Mouse (Mus musculus) spleen, embryonic (tissue): Measurements from ENCODE around the gene Spns2.

ENCODE experiments used
- CTCF ChIA-PET: fragments of 350-600 bp; sonication (Branson Sonifier 250); formaldehyde crosslinking; loops from one replicate; lab custom pipeline; 2022; lab: Charles Lee

Spns2 gene

DNA sequence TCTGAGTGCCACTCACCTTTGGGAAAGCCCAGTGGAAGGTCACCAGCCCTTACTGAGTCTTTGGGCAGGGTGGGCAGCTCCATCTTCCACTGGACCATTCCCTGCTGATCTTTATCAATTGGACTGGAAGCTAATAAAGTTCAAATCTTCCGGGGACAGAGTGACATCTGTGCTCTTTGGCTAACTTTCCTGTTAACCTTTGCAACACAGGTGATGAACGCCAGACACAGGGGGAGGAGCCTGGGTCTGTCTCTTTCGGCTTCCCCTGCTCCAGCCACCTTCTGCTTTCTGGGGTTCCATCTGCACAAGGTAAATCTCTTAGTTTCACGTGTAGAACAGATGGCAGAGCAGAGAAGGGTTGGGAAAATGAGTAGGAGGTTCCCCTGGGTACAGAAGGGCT, 51.3 kb downstream of the Spns2 start:
- CTCF ChIA-PET = no interaction called here

DNA sequence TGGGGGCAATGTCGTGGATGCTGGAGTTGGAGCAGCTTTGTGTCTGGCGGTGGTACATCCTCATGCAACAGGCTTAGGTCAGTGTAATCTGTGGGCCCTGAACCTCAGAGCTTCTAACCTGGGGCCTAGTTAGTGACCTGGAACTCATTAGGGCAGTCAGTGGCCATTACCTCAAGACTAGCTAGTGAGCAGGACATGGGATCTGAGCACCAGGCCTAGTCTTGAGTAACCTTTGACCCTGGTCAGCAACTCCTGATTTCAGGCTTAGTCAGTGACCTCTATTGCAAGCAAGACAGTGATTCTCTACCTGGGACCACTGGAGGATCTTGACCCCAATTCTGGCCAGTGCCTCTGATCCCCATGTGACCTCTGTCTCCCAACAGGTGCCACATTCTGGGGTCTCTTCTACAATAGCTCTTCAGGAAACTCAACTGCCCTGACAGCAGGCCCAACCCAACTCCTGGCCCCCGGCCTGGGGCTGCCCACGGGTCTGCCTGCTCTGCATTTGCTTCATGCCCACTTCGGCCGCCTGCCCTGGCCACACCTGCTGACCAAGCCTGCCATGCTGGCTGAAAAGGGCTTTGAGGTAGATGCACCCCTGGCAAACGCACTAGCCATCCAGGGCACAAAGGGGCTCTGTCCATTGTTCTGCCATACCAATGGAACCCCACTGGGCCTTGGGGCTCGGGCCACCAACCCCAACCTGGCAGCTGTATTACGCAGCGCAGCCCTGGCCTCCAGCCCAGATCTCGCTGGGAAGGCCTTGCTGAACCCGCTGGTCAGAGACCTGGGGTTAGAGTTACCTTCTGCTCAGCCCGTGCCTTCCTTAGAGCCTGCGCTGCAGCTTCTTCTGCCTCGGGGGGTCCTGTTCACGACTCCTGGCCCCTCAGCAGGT, 52.7 kb downstream of the Spns2 start:
- CTCF ChIA-PET = no interaction called here

DNA sequence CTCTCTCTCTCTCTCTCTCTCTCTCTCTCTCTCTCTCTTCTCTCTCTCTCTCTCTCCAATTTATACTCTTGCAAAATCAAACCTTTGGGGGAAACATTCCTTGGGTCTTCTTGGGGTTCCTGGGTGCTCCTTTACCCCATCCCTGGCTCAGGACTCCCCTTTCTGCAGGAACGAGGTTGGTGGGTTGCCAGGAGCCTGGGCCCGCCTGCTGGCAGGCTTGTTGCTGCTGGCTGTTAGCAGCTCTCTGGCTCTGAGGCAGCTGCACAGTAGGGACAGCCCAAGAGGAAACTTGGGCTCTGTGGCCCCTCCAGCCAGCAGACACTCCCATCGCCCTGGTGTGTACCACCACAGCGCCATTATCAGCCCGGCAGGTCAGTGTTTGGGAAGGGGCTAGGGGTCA, 53.4 kb downstream of the Spns2 start:
- CTCF ChIA-PET = interaction anchor here (1.1 kb wide), 1 partner anchor 96 kb away, joined by 4 read pairs; no protein-coding TSS in a partner anchor

DNA sequence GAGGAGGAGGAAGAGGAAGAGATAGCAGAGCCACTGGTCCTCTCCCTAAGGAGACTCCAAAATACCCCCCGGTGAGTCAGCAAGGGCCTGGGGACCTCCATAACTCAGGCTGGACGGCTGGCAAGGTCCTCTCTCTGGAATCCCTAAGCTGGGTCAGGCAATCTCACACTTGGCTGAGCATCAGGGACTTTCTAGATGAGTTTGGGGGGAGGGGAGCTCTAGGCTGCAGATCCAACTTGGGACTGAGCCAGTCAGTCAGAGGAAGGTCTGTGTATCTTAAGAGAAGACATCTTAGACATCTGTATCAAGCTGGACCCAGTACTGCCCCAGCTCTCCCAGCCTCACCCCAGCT, 54.0 kb downstream of the Spns2 start:
- CTCF ChIA-PET = interaction anchor here (1.1 kb wide), 1 partner anchor 95 kb away, joined by 4 read pairs; no protein-coding TSS in a partner anchor

DNA sequence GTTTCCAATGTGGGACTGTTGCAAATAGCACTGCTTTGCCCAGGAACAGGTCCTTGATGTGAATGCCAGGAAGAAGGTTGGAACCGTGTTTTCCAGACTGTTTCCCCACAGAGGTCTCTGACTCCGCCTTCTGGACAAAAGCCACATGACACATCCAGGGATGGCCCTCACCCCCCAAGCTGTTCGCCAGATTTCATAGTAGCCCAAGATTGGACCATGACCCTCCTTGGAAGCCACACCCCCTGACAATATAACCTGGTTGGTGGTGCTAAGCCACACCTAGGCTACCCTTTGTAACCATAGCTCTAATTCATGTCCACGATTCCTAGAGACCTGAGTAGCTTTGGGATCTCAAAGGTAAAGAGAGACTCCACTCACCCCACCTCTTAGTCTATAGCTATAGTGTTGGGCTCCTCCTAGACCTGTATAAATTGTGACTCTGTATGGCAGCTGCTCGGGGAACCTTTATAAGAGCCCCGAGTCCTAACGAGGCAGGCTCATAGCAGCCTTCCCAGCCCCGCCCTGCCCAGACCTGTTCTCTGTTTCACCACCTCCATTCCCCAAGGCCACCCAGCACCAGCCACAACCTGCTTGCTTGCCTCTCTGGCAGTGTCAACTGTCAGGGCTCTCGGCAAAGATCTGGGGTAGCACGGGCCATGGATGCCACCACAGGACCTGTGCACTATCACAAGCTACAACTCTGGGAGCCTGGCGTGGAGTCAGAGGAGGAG, 54.6 kb downstream of the Spns2 start, which contains the start of gene Ggt6:
Gene Ggt6, plus strand, starts transcription at position 564 of the 731 bp plus-strand sequence.
- CTCF ChIA-PET = interaction anchor here (1.1 kb wide), 1 partner anchor 95 kb away, joined by 4 read pairs; no protein-coding TSS in a partner anchor

DNA sequence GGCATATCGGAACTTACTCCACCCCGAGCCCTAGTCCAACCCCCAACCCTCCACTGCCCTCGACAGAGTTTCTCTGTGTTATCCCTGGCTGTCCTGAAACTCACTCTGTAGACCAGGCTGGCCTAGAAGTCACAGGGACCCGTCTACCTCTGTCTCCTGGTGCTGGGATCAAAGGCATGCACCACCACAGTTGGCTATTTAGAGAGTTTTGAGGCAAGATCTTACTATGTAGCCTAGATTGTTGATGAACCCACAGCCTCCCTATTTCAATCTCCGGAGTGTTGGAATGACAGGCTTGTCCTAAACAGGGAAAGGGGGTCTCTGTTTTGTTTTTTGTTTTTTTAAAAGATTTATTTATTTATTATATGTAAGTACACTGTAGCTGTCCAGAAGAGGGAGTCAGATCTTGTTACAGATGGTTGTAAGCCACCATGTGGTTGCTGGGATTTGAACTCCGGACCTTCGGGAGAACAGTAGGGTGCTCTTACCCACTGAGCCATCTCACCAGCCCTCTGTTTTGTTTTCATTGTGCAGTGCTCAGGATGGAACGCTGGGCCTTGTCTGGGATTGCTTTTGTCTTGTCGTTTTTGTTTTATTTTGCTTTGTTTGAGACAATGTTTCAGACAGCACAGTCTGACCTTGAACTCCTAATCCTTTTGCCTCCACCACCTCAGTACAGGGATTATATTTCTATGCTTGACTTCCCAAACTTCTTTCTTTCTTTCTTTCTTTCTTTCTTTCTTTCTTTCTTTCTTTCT, 59.2 kb downstream of the Spns2 start:
- CTCF ChIA-PET = interaction anchor here (0.6 to 1.0 kb wide), 2 partner anchors 9 to 777 kb away, joined by 3 to 5 read pairs; no protein-coding TSS in a partner anchor

DNA sequence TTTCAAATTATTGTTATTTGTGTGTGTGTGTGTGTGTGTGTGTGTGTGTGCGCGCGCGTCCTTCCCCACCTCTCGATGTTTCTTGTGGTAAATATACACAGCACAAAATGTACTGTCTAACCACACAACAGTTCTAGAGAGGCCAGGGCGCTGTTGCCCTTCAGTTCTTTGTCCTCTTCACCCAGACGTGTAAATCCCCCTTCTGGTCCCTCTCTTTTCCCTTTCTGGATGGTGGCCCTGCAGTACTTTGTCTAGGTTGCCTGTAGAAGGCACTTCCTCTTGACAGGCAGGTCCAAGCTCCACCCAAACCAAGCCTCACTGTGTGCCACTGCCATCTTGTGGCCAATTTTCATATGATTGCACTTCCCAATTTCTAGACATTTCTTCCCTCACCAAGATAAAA, 60.4 kb downstream of the Spns2 start:
- CTCF ChIA-PET = interaction anchor here (1.0 kb wide), 1 partner anchor 10 kb away, joined by 3 read pairs; no protein-coding TSS in a partner anchor

DNA sequence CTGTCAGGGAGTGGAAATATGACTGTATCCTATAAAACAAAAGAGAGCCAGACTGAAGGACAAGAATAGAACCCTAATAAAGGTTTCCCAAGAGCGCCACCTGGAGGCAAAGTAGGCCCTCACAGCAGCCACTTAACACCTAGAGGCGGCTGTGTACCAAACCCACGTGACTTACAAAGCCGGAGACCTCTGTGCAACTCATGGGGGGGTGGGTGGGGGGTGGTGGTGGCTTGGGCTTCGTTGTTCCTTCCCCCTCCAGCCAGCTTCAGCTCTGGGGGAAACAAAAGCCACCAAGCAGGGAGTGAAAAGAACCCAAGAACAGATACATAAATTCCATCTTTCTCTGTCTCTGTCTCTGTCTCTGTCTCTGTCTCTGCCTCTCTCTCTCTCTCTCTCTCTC, 61.0 kb downstream of the Spns2 start:
- CTCF ChIA-PET = interaction anchor here (0.7 kb wide), 1 partner anchor 67 kb away, joined by 3 read pairs; no protein-coding TSS in a partner anchor

DNA sequence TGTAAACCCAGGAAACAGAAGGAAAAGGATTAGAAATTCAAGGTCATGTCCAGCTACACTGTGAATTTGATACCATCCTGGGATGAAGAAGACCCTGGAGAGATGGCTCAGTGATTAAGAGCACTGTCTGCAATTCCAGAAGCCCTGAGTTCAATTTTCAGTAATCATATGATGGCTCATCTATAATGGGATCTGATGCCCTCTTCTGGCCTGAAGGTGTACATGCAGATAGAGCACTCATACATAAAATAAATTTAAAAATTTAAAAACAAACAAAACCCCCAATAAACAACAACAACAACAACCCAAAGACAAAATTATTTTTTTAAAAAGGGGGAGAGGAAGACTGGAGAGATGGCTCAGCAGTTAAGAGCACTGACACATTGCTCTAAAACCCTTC, 62.8 kb downstream of the Spns2 start:
- CTCF ChIA-PET = interaction anchor here (1.0 kb wide), 1 partner anchor 83 kb away, joined by 3 read pairs; no protein-coding TSS in a partner anchor

DNA sequence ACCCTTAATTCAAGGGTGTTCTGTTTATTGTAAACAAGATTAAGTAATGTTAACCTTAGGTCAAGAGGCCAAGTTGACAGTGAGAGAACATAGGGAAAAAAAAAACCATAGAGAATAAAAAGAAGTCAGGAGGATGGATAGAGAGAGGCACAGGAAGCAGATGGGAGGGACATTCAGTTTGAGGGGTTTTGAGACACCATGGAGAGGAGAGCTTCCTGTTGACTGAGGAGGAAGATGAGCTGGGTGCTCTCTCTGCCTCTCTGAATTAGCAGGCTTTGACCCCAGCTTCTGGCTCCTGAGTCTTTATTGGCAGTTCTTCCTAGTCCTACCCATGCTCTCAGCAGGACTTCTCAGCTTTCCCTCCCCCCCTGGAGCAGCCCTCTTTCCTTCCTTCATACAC, 64.5 kb downstream of the Spns2 start:
- CTCF ChIA-PET = no interaction called here

DNA sequence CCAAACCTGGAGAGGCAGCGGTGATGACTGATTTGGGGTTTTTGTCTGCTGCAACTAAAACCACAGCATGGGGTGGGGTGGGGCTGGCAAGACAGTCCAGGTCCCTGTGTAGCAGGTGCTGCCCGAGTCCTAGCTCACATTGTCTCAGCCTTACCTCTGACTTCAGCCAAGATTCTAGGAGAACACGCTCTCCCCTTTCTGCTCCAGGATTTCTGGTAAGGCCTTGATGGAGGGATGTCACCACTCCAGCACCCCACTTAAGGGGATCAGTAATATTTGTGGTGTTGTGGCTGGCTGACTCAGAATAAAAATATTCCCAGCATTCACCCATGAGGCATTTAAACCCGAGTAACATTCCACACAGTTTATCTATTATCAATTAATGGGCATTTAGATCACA, 66.0 kb downstream of the Spns2 start:
- CTCF ChIA-PET = no interaction called here

DNA sequence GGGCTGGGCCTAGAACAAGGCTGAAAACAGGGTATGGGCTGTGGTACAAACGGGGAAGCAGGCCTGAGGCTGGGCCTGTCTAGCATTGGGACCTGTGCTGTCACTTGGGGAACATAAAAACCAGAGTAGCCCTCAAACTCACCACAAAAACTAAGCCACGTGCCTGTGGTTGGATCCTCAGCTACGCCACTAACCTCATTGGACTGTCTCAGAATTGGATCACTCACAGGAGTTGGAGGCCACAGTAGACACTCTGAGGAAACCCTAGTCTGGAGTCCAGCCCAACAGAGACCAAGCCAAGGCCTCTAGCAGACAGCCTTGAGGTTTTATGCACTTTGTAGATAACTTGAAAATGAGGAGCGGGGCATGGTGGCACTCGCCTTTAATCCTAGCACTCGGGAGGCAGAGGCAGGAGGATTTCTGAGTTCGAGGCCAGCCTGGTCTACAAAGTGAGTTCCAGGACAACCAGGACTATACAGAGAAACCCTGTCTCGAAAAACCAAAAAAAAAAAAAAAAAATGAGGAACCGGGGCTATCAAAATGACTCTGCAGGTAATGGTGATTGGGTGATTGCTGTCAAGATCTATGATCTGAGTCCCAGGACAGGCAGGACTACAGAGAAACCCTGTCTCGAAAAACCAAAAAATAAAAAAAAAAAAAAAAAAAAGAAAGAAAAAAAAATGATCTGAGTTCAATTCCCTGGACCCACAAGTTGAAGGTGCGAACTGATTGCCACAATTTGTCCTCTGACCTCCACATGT, 68.0 kb downstream of the Spns2 start:
- CTCF ChIA-PET = no interaction called here

DNA sequence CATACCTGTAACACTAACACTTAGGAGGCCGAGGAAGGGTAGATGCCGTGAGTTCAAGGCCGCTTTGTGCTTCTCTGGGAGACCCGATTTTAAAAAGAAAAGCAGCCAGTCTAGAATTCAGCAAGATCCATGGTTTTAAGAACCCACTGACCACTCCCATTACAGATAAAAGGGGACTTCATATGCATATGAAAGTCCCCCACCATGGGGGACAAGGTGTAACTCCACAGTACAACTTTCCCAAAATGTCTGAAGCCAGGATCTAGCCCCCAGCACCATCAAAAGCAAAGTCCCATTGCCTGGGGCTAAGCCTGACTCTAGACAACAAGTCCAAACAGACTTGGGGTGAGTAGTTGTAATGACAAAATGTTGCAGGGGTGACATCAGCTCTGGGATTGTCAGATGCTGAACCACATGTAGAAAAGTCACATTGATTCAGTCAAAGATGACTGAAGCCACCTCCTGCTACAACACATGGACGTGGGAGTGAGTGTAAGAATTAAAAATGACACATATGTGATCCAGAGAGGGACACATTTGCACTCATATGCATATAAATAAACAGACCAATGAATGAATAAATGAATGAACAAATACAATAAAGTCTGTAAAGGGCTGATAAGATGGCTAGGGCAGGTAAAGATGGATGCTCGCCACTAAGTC, 69.1 kb downstream of the Spns2 start:
- CTCF ChIA-PET = no interaction called here

DNA sequence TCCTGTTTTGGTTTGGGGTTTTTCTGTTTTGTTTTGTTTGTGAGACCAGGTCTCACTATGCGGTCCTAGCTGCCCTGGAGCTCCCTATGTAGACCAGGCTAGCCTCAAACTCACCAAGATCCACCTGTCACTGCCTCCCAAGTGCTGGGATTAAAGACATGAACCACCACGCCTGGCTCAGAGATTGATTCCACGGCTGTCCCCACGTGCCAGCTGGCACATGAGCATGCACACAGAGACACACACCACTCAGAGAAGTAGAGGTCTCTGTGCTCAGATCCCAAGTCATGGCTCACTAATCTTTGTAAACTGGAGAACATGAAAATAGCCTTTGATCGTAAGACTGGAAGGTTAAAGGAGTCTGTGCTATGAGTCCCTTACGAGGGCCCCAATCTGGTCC, 70.7 kb downstream of the Spns2 start:
- CTCF ChIA-PET = no interaction called here

DNA sequence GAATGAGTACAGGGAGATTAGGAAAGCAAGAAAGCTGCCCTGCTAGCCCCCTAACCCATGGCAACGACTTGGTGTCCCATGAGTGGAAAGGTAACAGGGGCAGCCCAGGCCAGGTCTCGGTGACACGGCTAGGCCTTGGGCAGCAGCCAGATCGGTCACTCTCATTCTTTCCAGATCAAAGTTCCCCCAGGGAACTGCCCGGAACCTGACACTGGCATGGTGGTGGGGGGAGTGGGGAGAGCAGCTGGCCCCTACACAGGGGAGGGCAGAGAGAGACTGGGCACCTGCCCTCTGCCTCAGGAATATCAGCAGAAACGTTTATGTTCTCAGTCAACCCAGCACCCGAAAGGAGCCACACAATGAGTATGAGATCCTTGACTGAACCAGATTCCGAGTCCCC, 71.5 kb downstream of the Spns2 start:
- CTCF ChIA-PET = no interaction called here

DNA sequence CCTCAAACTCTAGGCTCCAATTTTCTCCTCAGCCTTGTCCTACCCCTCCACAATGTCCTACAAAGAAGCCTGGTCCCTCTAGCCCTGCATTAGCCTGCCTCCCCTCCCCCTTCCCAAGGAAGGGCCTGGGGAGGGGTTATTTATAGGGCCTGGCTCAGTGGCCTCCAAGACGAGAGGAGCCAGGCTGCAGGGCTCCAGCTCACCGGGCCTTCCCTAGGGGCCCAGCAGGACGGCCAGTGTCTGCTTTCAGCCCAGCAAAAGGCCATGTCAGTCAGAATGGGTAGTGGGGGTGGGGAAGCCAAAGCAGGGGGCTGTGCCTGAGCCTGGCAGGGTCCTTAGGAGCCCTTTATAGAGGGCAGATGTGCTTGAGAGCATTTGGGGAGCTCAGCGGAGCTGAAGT, 72.3 kb downstream of the Spns2 start:
- CTCF ChIA-PET = no interaction called here

DNA sequence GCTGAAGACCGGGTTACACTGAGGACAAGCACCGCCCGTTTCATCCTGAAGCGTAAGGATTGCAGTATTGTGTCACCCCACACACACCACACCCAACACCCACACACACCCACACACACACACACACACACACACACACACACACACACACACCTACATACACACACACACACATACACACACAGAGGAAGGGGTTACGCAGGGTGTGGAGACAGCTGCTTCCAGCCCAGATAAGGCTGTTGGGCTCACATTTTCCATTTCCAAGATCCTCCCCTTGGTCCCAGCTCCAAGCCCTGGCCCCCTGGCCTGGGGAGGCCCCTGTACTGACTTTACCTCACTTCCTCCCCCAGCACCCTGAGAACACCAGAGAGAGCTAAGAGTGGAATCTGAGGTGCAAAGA, 73.0 kb downstream of the Spns2 start:
- CTCF ChIA-PET = interaction anchor here (0.7 kb wide), 1 partner anchor 76 kb away, joined by 12 read pairs; no protein-coding TSS in a partner anchor

DNA sequence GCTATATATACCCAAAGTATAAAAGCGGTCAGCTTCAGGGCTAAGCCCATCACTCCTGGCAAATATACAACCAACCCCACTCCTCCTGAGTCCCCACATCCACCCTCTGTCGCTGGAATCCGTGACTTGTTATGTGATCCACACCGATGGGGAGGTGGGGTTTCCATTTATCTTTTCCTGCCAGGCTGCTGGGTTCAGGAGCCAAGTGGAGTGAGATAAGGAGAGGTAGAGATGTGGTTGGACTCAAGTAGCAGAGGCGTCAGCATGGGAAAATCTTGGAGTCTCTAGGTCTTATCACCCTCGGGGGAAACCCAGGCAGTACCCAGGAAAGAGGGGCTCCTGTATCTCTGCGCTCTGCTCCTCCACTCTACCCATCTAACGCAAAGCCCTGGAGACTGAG, 74.5 kb downstream of the Spns2 start:
- CTCF ChIA-PET = no interaction called here

DNA sequence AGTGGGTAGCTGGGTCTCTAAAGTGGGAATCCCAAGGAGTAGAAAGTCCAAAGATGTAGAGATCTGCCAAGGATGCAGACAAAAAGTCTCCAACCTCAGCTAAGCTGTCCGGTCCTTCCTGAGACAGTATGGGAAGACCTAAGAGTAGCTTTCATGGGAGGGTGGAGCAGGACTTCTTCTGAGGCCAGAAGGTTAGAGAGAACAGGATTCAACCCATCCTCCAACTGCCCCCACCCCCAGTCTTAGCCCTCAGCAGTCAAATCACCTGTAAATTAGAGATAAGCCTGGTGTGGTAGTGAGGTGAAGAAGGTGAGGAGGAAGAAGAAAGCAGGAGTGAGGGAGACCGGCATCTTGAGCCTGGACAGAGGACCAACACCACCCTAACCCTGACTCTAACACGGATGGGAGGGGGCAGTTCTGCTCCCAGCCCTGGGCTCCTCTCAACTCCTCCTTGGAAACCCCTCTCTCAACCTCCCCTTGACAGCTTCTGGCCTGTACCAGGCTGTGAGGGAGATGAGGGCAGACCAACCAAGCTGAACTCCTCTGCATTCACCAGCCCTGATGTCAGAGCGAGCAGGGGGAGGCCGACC, 76.0 kb downstream of the Spns2 start:
- CTCF ChIA-PET = no interaction called here

DNA sequence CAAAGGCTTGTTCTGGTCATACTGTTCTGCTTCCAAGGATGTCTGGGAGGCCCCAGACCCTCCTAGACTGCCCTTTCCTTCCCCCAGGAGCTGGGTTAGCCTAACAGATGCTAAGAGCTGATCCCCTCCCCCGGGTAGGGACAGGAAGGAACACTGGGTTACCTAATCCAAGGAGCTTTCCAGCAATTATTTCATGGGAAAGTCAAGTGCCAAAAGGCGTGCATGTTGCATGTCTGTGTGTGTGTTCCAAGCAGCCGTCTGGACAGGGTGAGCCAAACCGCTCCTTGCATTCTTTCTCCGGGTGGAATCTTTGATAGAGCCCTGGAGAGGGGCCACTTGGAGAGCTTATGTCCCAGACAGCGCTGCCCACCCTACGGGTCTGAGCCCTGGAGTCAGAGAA, 76.7 kb downstream of the Spns2 start:
- CTCF ChIA-PET = interaction anchor here (0.7 kb wide), 1 partner anchor 70 kb away, joined by 6 read pairs; no protein-coding TSS in a partner anchor
